Mouse (Mus musculus): ENCODE results near the gene Zfp13.
"Not testable (repeated sequence)": the region's sequence is repeated elsewhere in the genome, so short reads cannot be mapped to it uniquely, and the experiment has no call there.

The Zfp13 gene

GRCm38 (mm10) chr17:23598582-23599552 is at the start of gene Zfp13:
Gene Zfp13, minus strand, starts transcription at chr17:23599487.
- peak; percentile 64 to 72 for DNase-seq

- no peak for DNase-seq
These were observed 46.6 kb upstream of the Zfp13 start for GRCm38 (mm10) chr17:23645894-23646293.

GRCm38 (mm10) chr17:23644613-23645495 is 45.6 kb upstream of the Zfp13 start, which contains the start of gene Mmp25:
Gene Mmp25, minus strand, starts transcription at chr17:23645277.
- DNase-seq: peak in 1 of 2 experiments; percentile 26

GRCm38 (mm10) chr17:23631241-23631640 is 32.0 kb upstream of the Zfp13 start:
- DNase-seq: peak in 1 of 2 experiments; percentile 7

- peak; percentile 83 to 88 for DNase-seq
These were observed 31.1 kb upstream of the Zfp13 start for GRCm38 (mm10) chr17:23630195-23631020.

- no peak for DNase-seq
These were observed 28.5 kb upstream of the Zfp13 start for GRCm38 (mm10) chr17:23627813-23628212.

- no peak for DNase-seq
These were observed 21.1 kb upstream of the Zfp13 start for GRCm38 (mm10) chr17:23620351-23620750.

- DNase-seq: no peak
These were observed 17.8 kb upstream of the Zfp13 start for GRCm38 (mm10) chr17:23617087-23617486.

- DNase-seq: peak; percentile 74 to 85
These were observed 11.1 kb upstream of the Zfp13 start for GRCm38 (mm10) chr17:23610361-23610800.

GRCm38 (mm10) chr17:23609612-23610011 is 10.3 kb upstream of the Zfp13 start:
- peak; percentile 56 to 70 for DNase-seq

GRCm38 (mm10) chr17:23605220-23605619 is 5.9 kb upstream of the Zfp13 start:
- DNase-seq: no peak

GRCm38 (mm10) chr17:23604394-23604793 is 5.1 kb upstream of the Zfp13 start:
- peak in 1 of 2 experiments; percentile 16 for DNase-seq

GRCm38 (mm10) chr17:23603542-23603941 is 4.3 kb upstream of the Zfp13 start:
- peak in 1 of 2 experiments; percentile 33 for DNase-seq

GRCm38 (mm10) chr17:23603077-23603476 is 3.8 kb upstream of the Zfp13 start:
- DNase-seq: no peak

GRCm38 (mm10) chr17:23601836-23602585 is 2.7 kb upstream of the Zfp13 start:
- no peak for DNase-seq

- DNase-seq: no peak
These were observed 1.6 kb upstream of the Zfp13 start, which contains the start of gene Zscan10 for GRCm38 (mm10) chr17:23600641-23601622. Gene Zscan10, plus strand, starts transcription at chr17:23600856.

GRCm38 (mm10) chr17:23599605-23600063 is 347 bp upstream of the Zfp13 start:
- no peak for DNase-seq

GRCm38 (mm10) chr17:23595139-23595538 is 4.1 kb downstream of the Zfp13 start:
- not testable (repeated sequence) for DNase-seq

GRCm38 (mm10) chr17:23592926-23593300 is 6.4 kb downstream of the Zfp13 start:
- DNase-seq: no peak

Measured in cerebellum, postnatal 25 days (tissue).